Mouse (Mus musculus) regulatory T cell (primary cell): ENCODE results near the gene Gbf1.

Experiments
- in situ Hi-C: fragments of 300-600 bp; cut with MboI, MseI; formaldehyde crosslinking; loops from one replicate; pipeline ENCODE4 v1.15.1; 2025; ENCODE audit warnings: high pct_unique_total_duplicates

Gene Gbf1

DNA sequence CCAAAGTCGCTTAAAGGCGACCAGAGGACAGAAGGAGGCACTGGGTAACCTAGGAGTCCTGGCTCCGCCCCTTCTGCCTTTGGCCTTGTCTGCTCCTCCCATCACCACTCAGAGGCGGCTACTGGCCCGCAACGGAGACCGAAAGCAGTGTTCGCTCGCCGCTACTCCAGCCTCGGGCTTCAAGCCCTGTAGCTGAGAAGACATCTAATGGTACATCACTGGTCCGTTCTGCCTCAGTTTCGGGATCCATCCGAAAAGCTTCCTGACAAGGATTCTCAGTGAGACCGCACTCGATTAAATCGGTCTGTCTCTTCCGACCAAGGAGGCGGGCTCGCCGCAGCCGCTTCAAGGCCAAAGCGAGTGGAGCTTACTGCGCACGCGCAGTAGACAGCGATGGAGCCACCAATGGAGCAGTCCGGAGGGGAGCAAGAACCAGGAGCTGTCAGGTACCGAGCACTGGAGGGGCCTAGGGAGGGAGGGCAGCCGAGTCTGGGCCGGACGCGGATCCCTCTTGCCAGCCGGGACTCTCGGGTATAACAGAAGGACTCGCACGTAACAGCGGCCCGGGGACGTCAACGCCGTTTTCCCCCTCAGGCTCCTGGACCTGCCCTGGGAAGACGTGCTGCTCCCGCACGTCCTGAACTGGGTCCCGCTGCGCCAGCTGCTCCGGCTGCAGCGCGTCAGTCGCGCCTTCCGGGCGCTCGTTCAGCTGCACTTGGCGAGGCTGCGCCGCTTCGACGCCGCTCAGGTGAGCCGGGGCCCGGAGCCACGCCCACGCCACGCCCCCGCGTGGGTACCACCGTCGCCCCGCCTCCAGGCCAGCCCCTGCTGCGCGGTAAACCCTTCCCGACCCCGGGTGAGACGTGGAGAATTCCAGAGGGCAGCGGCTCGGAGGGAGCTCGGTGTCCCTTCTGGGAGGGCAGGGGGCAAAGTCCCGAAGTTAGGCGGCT lies 176.0 kb downstream of the Gbf1 start, which contains the start of gene Fbxl15:
Gene Fbxl15, plus strand, starts transcription at position 104 of the 950 bp plus-strand sequence.
- in situ Hi-C loops = no loop called here

- in situ Hi-C loops = no loop called here
Measured at GRCm38 (mm10) chr19:46329031-46329641, 176.8 kb downstream of the Gbf1 start.

DNA sequence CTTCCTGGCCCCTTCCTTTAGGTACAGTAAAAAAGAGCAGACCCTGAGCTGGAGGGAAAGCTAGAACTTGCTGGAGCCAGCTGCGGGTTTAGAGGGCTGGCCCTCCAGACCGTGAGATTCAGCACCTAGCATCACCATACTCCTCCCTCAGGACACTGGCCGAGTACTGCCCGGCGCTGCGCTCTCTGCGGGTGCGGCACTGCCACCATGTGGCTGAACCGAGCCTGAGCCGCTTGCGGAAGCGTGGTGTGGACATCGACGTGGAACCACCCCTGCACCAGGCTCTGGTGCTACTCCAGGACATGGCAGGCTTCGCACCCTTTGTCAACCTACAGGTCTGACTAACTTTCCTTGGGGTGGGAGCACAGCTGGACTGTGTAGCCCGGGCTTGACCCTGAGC lies 177.6 kb downstream of the Gbf1 start:
- in situ Hi-C loops = no loop called here

GRCm38 (mm10) chr19:46330696-46331095 lies 178.4 kb downstream of the Gbf1 start:
- in situ Hi-C loops = no loop called here

- in situ Hi-C loops = no loop called here
Measured at GRCm38 (mm10) chr19:46331326-46331725, 179.0 kb downstream of the Gbf1 start.

DNA sequence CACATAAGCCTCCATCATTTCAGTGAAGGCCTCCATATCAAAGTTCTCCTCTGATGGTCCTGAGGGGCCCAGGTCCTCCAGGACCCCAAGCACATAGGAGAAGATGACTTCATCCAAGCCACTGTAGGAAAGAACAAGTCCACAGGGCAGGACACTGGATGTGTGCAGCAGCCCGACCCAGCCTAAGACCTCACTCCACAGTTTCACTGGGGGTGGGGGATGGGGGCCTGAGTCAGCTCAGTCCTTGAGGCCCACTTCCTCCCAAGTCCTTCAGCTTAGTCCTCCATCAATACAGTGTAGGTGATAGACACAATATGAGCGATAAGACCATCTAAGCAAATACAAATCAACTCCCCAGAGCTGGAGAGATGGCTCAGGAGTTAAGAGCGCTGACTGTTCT lies 179.6 kb downstream of the Gbf1 start:
- in situ Hi-C loops = no loop called here

DNA sequence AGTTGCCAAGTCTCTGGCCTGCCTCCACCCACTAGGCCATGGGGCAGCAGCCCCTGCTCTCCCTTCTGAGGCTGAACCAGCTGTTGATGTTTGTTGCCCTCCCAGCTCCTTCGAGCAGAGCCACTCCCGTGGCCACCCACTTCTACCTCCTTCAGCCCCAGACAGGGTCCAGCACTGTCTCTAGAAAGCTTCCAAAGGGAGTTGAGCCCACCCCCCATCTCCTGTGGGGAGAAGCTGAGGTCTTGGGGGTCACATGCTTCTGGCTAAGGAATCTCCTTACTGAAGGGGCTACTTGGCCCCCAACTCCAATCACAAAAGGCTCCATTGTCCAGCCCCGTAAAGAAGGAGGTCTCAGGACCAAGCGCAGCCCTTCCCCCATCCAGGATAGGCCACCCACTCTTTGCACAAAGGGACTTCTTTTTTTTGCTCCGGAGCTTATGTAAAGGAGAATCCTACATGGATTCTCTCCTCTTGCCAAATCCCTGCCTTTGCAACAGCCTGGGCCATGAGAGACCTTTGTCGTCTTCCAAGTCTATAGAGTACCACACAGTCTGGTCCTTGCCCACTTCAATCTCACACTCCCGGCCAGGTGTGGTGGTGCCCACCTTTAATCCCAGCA lies 180.5 kb downstream of the Gbf1 start:
- in situ Hi-C loops = no loop called here

DNA sequence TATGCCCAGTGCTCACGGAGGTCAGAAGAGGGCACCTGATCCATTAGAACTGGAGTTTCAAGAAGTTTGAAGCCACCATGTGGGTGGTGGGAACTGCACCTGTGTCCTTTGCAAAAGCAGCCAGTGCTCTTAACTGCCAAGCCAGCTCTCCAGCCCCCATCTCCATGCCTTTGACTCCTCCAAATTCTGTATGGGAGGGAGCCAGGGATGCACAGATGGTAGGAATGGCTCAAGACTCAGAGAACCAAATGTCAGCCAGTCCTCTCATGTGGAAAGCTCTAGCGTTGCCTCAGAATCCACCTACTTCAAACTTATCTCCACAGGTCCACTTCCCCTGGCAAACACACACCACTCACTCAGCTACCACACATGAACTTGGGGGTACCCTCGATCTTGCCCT lies 181.6 kb downstream of the Gbf1 start:
- in situ Hi-C loops = no loop called here
